Mouse (Mus musculus) heart, postnatal 25 days (tissue): ENCODE measurements around the gene Nsun5. TPM values are rescaled to one million over a fixed set of nuclear protein-coding genes. Genes with fewer than 3 reads are reported as not detected.

Experiments
- DNase-seq: peaks from one replicate; pipeline ENCODE4 v3.0.0; 2022; ENCODE audit warnings: low spot score
- intact Hi-C: fragments of 180-260 bp; cut with DNase I; formaldehyde crosslinking; loops from one replicate; pipeline ENCODE4 v1.15.1; 2025
- total RNA-seq, 2 experiments: library from RNA; stranded (reverse); gene quantifications; 2 replicates each; pipeline ENCODE4 v1.2.3; 2021

Nsun5 gene
- 10 to 100 TPM; 15.5 to 17.5 TPM for total RNA-seq

DNA sequence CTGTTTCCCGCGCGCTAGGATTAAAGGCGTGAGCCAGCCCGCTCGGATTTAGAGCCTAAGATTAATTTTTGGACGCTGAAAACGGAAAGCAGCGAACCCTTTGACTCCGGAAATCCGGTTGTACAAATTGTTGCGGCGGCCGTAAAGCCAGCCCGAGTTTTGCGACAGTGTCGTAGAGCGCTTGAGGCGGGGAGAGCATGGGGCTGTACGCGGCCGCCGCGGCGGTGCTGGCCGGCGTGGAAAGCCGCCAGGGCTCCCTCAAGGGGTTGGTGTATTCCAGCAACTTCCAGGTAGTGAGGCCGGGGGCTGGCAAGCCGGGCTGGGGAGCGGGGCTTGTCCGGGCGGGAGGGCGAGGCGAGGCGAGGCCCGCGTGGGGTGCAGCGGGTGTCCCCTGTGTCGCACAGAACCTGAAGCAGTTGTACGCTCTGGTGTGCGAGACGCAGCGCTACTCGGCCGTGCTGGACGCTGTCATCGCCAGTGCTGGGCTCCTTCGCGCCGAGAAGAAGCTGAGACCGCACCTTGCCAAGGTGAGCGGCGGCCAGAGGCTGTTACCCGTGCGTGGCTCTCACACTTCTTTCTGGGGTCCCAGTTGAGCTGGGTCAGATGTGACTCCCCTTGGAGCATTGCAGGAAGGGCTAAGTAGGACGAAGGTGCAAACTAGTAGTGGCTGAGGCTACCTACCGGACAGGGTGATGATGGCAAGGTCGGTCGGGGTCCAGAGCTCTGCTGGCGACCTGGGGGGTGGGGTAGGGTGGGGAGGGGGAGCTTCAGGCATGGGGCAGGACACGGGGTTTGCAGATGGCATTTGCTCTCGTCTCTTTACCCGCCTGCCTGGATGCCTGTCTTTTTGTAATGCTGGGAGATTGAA lies at the start of gene Nsun5:
Gene Nsun5 (plus strand): TSS at position 167 of the 868 bp plus-strand sequence.
- peak; percentile 86 for DNase-seq
- intact Hi-C loops = loop anchor here (10.0 kb wide), 1 partner anchor 255 kb away; no protein-coding TSS in a partner anchor

- intact Hi-C loops = no loop called here
- DNase-seq = no peak
Observed at GRCm38 (mm10) chr5:135322197-135322596, 47.6 kb upstream of the Nsun5 start.

- DNase-seq = no peak
- intact Hi-C loops = no loop called here
Observed at GRCm38 (mm10) chr5:135326121-135326659, 43.6 kb upstream of the Nsun5 start.

DNA sequence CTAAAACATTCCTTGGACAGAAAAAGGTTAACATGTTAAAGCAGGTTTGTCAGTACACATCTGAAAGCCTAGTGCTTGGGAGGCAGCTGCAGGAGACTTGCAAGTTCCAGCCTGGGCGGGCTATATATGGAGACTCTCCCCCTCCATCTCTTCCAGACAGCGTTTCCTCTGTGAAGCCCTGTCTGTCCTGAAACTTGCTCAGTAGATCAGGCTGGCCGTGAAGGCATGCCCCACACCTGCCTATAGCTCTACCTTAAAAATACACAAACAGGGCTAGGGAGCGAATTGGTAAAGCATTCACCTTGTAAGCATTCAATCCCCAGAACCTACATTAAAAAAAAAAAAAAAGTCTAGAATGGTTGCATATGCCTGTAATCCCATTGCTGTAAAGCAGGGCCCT lies 40.3 kb upstream of the Nsun5 start:
- intact Hi-C loops = no loop called here
- DNase-seq = no peak

- DNase-seq = no peak
- intact Hi-C loops = no loop called here
Observed at GRCm38 (mm10) chr5:135330201-135330600, 39.6 kb upstream of the Nsun5 start.

- no peak for DNase-seq
- intact Hi-C loops = no loop called here
Observed at GRCm38 (mm10) chr5:135331161-135331560, 38.6 kb upstream of the Nsun5 start.

GRCm38 (mm10) chr5:135337575-135337974 lies 32.2 kb upstream of the Nsun5 start:
- intact Hi-C loops = no loop called here
- no peak for DNase-seq

DNA sequence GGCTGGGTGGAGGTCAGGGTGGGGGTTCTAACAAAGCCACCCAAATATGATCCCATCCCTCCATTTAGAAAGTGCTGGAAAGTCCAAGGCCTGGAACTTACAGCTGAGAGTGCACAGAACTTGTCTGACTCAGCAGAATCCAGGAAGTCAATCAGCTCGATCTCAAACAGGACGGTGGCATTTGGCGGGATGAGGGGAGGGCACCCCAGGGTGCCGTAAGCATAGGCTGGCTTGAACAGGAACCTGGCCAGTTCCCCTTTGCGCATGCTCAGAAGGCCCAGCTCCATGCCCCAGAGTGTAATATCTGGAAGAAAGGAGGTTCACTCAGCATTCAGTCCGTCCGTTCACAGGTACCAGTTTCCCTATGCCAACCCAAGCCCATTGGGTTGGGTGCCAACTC lies 23.8 kb upstream of the Nsun5 start:
- DNase-seq = no peak
- intact Hi-C loops = no loop called here

- DNase-seq = no peak
- intact Hi-C loops = no loop called here
Observed at GRCm38 (mm10) chr5:135346430-135346829, 23.3 kb upstream of the Nsun5 start.

DNA sequence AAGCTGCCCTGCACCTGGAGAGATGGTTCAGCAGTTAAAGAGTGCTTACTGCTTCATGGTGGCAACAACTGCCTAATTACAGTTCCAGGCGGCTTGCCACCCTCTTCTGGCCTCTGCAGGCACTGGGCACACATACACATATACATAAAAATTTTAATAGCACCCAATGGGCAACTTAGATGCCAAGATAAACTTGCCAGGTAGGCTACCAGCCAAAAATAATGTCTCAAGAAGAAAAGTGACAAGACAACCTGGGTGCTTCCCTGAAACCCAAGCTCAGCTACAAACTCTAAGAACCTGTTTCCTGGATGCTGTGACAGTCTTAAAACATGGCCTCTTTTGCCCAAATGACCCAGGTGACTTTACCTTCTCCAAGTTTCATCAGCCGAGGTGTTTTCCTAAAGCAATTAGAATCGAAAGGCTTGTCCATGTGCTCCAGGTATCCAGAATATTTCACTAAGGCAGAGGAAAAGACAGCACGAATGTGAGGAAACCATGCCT lies 22.2 kb upstream of the Nsun5 start:
- DNase-seq = no peak
- intact Hi-C loops = no loop called here

- intact Hi-C loops = no loop called here
- no peak for DNase-seq
Observed at GRCm38 (mm10) chr5:135349862-135350261, 19.9 kb upstream of the Nsun5 start, which contains the start of gene Fkbp6. Gene Fkbp6 (minus strand): TSS chr5:135350044.

DNA sequence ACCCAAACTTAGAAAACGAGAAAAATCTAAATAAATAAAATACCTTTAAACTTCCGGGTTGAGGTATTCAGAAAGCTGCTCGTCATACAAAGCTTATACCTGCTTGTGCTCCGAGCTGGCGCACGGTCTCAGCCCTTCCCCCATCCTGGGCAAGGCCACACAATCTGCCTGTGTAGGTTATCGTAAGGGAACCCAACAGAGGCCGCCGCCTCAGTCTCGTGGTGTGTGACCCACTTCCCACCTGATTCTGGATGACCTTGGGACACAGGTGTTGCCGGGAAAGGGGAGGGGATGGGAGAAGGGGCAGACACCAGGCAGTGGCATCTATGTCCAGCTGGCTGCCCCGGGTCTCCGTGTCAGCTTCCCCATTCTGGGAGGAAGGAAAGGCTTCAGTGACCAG lies 18.1 kb upstream of the Nsun5 start:
- intact Hi-C loops = no loop called here
- DNase-seq = no peak

DNA sequence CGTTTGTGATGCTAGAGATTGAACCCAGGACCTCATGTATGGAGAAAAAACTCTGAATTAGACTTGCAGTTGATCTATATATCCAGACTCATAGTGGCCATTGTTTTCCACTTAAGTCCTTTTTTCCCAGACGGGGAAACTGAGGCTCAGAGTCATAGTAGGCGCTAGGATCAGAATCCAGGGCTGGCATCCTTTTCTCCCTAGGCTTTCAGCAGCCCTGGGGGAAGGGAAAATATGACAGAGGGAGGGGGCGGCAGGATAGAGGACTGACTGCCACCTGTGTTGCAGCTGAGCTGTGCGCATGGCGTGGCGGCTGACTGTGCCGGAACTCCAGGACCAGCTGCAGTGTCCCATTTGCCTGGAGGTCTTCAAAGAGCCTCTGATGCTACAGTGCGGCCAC lies 16.8 kb upstream of the Nsun5 start, which contains the start of gene Trim50:
Gene Trim50 (plus strand): TSS at position 301 of the 400 bp plus-strand sequence.
- intact Hi-C loops = no loop called here
- no peak for DNase-seq

DNA sequence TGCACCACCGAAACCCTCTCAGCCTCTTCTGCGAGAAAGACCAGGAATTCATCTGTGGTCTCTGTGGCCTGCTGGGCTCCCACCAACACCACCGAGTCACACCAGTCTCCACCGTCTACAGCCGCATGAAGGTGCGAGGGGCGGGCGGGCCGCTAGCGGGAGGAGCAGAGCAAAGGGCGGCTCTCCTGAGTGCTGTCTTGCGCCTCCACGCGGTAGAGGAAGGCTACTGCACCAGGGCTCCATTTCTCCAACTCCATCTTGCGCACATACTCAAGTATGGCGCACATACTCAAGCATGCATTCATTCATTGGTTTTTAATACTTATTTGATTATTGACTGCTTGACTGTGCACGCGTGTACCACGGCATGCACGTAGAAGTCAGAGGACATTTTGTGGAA lies 16.2 kb upstream of the Nsun5 start:
- intact Hi-C loops = no loop called here
- no peak for DNase-seq

GRCm38 (mm10) chr5:135356090-135356489 lies 13.7 kb upstream of the Nsun5 start:
- intact Hi-C loops = no loop called here
- DNase-seq = no peak

GRCm38 (mm10) chr5:135357556-135357955 lies 12.2 kb upstream of the Nsun5 start:
- intact Hi-C loops = no loop called here
- peak; percentile 33 for DNase-seq

DNA sequence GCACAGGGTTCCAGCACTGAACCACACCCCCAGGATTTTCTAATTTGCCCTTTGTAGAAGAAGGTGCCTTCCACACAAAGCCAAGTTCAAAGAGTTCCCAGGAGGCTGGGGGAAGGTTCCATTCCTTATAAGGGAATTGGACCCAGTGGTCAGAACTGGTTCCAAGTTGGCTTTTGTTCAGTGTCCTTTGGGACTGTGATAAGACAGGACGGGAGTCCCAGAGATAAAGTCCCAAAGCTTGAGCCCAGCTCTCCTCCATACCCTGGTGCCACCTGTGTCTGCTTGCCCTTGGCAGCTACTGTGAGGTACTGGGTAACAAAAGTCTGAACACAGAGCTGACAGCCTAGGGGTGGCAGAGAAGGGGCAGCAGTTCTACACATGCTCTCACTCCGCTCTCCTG lies 10.0 kb upstream of the Nsun5 start:
- peak; percentile 13 for DNase-seq
- intact Hi-C loops = loop anchor here (10.0 kb wide), 1 partner anchor 245 kb away; no protein-coding TSS in a partner anchor

DNA sequence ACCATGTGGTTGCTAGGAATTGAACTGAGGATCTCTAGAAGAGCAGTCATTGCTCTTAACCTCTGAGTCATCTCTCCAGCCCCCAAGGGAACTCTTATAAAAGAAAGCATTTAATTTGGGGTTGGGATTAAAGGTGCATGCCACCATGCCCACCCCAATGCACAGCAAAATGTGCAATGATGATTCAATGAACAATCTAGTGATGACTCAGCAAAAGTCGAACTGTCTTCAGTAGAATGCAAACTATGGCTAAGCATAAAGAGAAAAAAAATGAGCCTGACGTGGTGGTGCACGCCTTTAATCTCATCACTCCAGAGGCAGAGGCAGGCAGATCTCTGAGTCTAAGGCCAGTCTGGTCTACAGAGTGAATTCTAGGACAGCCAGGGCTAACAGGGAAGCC lies 7.2 kb upstream of the Nsun5 start:
- intact Hi-C loops = loop anchor here (10.0 kb wide), 1 partner anchor 248 kb away; no protein-coding TSS in a partner anchor
- DNase-seq = no peak

DNA sequence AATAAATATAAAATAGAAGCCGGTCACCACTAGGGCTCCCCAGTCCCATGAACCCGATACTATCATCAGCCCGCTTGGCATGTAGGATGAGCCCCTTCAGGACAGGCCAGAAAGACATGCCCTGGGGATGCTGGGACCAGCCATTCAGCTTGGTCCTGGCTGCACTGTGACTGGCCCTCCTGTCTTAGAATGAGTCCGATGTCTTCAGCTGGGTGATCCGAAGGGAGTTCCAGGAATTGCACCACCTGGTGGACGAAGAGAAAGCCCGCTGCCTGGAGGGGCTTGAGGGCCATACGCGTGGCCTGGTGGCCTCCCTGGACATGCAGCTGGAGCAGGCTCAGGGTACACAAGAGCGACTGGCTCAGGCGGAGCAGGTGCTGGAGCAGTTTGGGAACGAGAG lies 6.2 kb upstream of the Nsun5 start:
- no peak for DNase-seq
- intact Hi-C loops = loop anchor here (10.0 kb wide), 1 partner anchor 249 kb away; no protein-coding TSS in a partner anchor

- intact Hi-C loops = loop anchor here (10.0 kb wide), 1 partner anchor 253 kb away; no protein-coding TSS in a partner anchor
Observed at GRCm38 (mm10) chr5:135367841-135368240, 1.9 kb upstream of the Nsun5 start.

DNA sequence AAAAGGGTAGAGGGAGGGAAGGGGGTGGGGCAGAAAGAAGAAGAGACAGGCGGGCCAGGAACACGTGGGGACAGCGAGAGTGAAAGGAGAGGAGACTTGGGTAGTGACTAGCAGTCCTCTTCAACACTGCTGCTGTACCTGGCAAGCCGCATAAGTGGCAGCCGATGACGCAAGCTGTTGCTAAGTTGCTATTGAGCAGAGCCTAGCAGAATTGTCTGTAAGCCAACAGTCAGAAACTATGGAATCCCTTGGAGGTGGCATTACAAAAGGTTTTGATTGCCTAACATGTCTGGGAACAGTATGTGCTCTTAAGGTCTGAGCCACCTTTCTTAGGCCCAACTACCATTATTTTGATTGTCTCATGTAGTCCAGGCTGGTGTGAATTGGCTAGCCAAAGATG lies 1.4 kb upstream of the Nsun5 start:
- DNase-seq = no peak
- intact Hi-C loops = loop anchor here (10.0 kb wide), 1 partner anchor 254 kb away; no protein-coding TSS in a partner anchor

More at GRCm38 (mm10) chr5:135367841-135368240, 1.9 kb upstream of the Nsun5 start:
- DNase-seq = no peak
